Mouse (Mus musculus) heart, embryonic 13.5 days (tissue): ENCODE results near the gene Atxn1. TPM values are rescaled to one million over a fixed set of nuclear protein-coding genes. Genes with fewer than 3 reads are reported as not detected.
A peak's percentile ranks its signal among the peaks of the same experiment; 100 is the strongest.

Source experiments
- ATAC-seq: fragments of 200-750 bp; cut with Nextera tagmentation; 2 replicates; pipeline ENCODE4 v1.8.0; 2017; ENCODE audit warnings: moderate TSS enrichment; ENCODE audit not compliant: insufficient number of reproducible peaks, low FRiP score, low TSS enrichment; ENCODE audit errors: extremely low read depth
- H3K27ac ChIP-seq: fragments of 300-500 bp; sonication (generic); replicated peaks from 2 replicates; pipeline ENCODE4 v1.5.1; 2015; ENCODE audit warnings: moderate library complexity, mild to moderate bottlenecking, inconsistent platforms
- H3K27me3 ChIP-seq: fragments of 300-500 bp; sonication (generic); replicated peaks from 2 replicates; pipeline ENCODE4 v1.6.1; 2015; ENCODE audit warnings: mild to moderate bottlenecking, inconsistent platforms
- H3K36me3 ChIP-seq: fragments of 300-500 bp; sonication (generic); 2 replicates; pipeline ENCODE4 v1.6.1; 2015; ENCODE audit warnings: mild to moderate bottlenecking, inconsistent platforms
- H3K4me1 ChIP-seq: fragments of 300-500 bp; sonication (generic); 2 replicates; pipeline ENCODE4 v1.6.1; 2015; ENCODE audit warnings: inconsistent platforms
- H3K4me2 ChIP-seq: fragments of 300-500 bp; sonication (generic); 2 replicates; pipeline ENCODE4 v1.6.1; 2015; ENCODE audit warnings: inconsistent platforms, mild to moderate bottlenecking, moderate library complexity
- H3K4me3 ChIP-seq: fragments of 300-500 bp; sonication (generic); 2 replicates; pipeline ENCODE4 v1.5.1; 2015; ENCODE audit warnings: moderate library complexity, mild to moderate bottlenecking, inconsistent platforms
- H3K9ac ChIP-seq: fragments of 300-500 bp; sonication (generic); 2 replicates; pipeline ENCODE4 v1.6.1; 2015; ENCODE audit warnings: inconsistent platforms, mild to moderate bottlenecking, moderate library complexity
- H3K9me3 ChIP-seq: fragments of 300-500 bp; sonication (generic); 2 replicates; pipeline ENCODE4 v1.6.1; 2016; ENCODE audit warnings: inconsistent platforms
- WGBS: fragments of 180-500 bp; shearing (Covaris S2); methylation state at CpG from one replicate; pipeline ENCODE4 v1.1.7; 2015; ENCODE audit warnings: mixed read lengths; 5-methylcytosine and 5-hydroxymethylcytosine counted together
- polyA plus RNA-seq: library from polyadenylated mRNA; unstranded; fragments of >200 nt; fragmentation: Nextera tagmentation; extraction: Ambion mirVana; gene quantifications from 2 replicates; pipeline ENCODE4 v1.2.1, GENCODE M21; 2015

The Atxn1 gene
- polyA plus RNA-seq, 1 experiment from 2014 or later: 5.8 TPM

- no peaks in the 10 kb centered on the region for H3K9me3 ChIP-seq
- peaks cover 38% of the 10 kb centered on the region for H3K4me1 ChIP-seq
- H3K9ac ChIP-seq: no peak overlapping the region
- H3K36me3 ChIP-seq: no peaks in the 10 kb centered on the region
- H3K4me2 ChIP-seq: no peak overlapping the region
- ATAC-seq: no peak
- 64% methylated on average over 12 of the region's 12 CpGs for WGBS
- H3K4me3 ChIP-seq: no peak overlapping the region
- H3K27ac ChIP-seq: no peak overlapping the region
- H3K27me3 ChIP-seq: no peaks in the 10 kb centered on the region
These were observed 105.6 kb downstream of the Atxn1 start for GRCm38 (mm10) chr13:45859081-45859709.

DNA sequence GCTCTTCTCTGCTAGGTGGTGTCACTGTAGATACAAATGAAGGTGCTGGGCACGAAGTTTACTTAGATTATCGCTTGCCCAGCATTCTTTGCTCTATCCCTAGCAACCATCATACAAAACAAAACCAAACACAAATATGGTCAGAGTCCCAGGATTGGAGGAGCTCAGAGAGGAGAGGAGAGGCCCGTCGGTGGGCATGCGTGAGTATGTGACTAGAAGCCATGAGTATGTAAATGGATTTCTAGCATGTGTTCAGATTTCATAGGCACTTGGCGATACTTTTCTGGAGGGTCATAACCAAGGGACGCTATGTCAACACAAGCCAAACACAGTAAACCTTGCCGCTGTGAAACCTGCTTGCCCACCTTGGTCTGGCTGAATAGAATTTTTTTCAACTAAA is 107.4 kb downstream of the Atxn1 start:
- Histone ChIP-seq H3K27ac (no peak overlapping the region), H3K36me3 (no peaks in the 10 kb centered on the region), H3K4me1 (peaks cover 42% of the 10 kb centered on the region), H3K4me2 (no peak overlapping the region), H3K27me3 (no peaks in the 10 kb centered on the region), H3K9me3 (no peaks in the 10 kb centered on the region), H3K9ac (no peak overlapping the region), H3K4me3 (no peak overlapping the region)
- no peak for ATAC-seq
- WGBS: 91% methylated on average over 8 of the region's 8 CpGs

- H3K9me3 ChIP-seq: no peaks in the 10 kb centered on the region
- no peaks in the 10 kb centered on the region for H3K36me3 ChIP-seq
- no peaks in the 10 kb centered on the region for H3K27me3 ChIP-seq
- no peak for ATAC-seq
- WGBS: 79% methylated on average over 5 of the region's 5 CpGs
- H3K27ac ChIP-seq: no peak overlapping the region
- H3K4me2 ChIP-seq: no peak overlapping the region
- H3K9ac ChIP-seq: no peak overlapping the region
- no peak overlapping the region for H3K4me3 ChIP-seq
- peaks cover 51% of the 10 kb centered on the region for H3K4me1 ChIP-seq
These were observed 110.3 kb downstream of the Atxn1 start for GRCm38 (mm10) chr13:45854531-45854930.

DNA sequence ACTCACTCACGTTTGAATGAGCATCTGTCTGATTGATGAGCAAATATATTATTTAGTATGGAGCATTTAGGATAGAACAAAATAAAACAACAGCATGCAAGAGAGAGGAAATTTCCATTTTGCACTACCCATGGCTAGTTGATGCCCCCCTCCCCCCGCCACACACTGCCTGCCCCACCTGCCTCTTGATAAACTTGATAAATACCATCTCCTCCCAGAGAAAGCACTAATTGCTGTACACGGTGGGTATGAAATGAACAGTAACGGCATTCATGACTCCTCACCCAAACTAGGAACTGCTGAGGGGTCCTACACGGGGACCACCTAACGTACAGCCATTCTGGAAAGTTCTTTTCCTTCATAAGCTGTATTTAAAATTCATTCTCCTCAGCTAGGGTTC is 111.1 kb downstream of the Atxn1 start:
- no peak overlapping the region for H3K4me2 ChIP-seq
- WGBS: 86% methylated on average over 6 of the region's 6 CpGs
- H3K36me3 ChIP-seq: no peaks in the 10 kb centered on the region
- H3K27ac ChIP-seq: no peak overlapping the region
- H3K27me3 ChIP-seq: no peaks in the 10 kb centered on the region
- peaks cover 46% of the 10 kb centered on the region for H3K4me1 ChIP-seq
- no peaks in the 10 kb centered on the region for H3K9me3 ChIP-seq
- H3K4me3 ChIP-seq: no peak overlapping the region
- no peak for ATAC-seq
- no peak overlapping the region for H3K9ac ChIP-seq

DNA sequence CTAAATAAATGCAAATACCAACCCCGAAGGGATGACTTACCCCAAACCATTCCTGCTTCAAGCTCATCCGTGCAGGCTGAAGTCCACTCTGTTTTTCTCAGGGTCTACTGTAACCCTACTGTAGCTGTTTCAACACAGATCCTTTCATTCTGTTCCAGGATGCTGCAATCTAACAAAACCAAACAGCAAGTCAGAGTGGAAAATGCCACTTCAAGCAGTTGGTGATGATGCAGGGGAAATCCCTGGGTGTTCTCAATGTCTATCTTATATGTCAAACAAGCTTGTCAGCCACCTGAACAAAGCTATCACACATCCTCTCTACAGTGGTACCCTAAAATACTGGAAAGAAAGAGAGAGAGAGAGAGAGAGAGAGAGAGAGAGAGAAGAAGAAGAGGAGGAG is 112.5 kb downstream of the Atxn1 start:
- Histone ChIP-seq H3K9ac (no peak overlapping the region), H3K4me3 (no peak overlapping the region), H3K27me3 (no peaks in the 10 kb centered on the region), H3K4me2 (no peak overlapping the region), H3K4me1 (peaks cover 46% of the 10 kb centered on the region), H3K27ac (no peak overlapping the region), H3K9me3 (no peaks in the 10 kb centered on the region), H3K36me3 (no peaks in the 10 kb centered on the region)
- ATAC-seq: no peak
- WGBS: 72% methylated on average over 2 of the region's 2 CpGs

DNA sequence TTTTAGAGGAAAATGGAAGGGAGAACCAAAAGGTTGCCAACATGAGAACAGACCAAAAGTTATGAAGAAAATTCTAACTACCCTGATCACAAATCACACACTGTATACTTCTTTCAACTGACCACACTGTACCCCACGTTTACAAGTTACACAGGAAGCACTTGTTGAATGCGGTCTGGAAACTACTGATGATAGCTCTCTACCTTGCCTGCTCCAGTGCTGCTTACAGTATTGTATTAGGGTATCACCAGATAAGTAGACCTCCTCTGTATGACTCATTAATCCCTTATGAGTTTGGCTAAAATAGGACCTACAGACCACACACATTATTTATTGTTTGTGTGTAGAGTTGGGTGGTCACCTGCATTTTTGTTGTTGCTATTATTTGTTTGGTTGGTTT is 113.1 kb downstream of the Atxn1 start:
- Histone ChIP-seq H3K9ac (no peak overlapping the region), H3K27ac (no peak overlapping the region), H3K4me3 (no peak overlapping the region), H3K4me1 (peaks cover 45% of the 10 kb centered on the region), H3K4me2 (no peak overlapping the region), H3K27me3 (no peaks in the 10 kb centered on the region), H3K9me3 (no peaks in the 10 kb centered on the region), H3K36me3 (no peaks in the 10 kb centered on the region)
- ATAC-seq: no peak
- WGBS: 55% methylated on average over 2 of the region's 2 CpGs

DNA sequence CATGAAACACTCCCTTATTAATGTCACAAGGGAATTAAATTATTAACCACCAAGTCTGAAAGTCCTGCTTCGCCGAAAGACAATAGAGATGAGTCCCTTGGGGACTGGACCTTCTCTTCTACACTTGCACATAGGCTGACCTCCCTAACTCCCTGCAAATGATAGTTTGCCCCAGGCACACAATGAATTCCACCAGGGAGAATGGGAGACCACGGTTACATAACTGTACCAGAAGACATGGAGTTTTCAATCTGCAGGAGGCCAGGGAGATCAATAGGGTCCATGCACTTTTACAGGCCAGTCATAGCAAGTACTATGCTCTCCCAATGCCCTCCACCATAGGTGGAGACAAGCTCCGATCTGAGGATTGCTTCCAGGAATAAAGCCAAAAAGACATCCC is 113.7 kb downstream of the Atxn1 start:
- Histone ChIP-seq H3K9me3 (no peaks in the 10 kb centered on the region), H3K9ac (no peak overlapping the region), H3K27ac (no peak overlapping the region), H3K36me3 (no peaks in the 10 kb centered on the region), H3K4me3 (no peak overlapping the region), H3K4me2 (no peak overlapping the region), H3K27me3 (no peaks in the 10 kb centered on the region), H3K4me1 (peaks cover 40% of the 10 kb centered on the region)
- ATAC-seq: no peak
- WGBS: 82% methylated on average over 4 of the region's 4 CpGs

GRCm38 (mm10) chr13:45850181-45850974 is 114.4 kb downstream of the Atxn1 start:
- 75% methylated on average over 5 of the region's 5 CpGs for WGBS
- Histone ChIP-seq H3K27ac (0 out of 2 replicates have a peak overlapping the region, but pooled peaks have one; percentile 24), H3K4me1 (peaks cover 36% of the 10 kb centered on the region), H3K36me3 (no peaks in the 10 kb centered on the region), H3K4me3 (no peak overlapping the region), H3K9ac (no peak overlapping the region), H3K9me3 (no peaks in the 10 kb centered on the region), H3K27me3 (no peaks in the 10 kb centered on the region), H3K4me2 (peak overlapping the region; percentile 29; the same call in 1 of the 2 replicates)
- ATAC-seq: no peak

- H3K4me3 ChIP-seq: no peak overlapping the region
- H3K27me3 ChIP-seq: no peaks in the 10 kb centered on the region
- ATAC-seq: peak; percentile 74
- 61% methylated on average over 7 of the region's 7 CpGs for WGBS
- no peak overlapping the region for H3K9ac ChIP-seq
- H3K4me1 ChIP-seq: peaks cover 36% of the 10 kb centered on the region
- H3K9me3 ChIP-seq: no peaks in the 10 kb centered on the region
- no peak overlapping the region for H3K27ac ChIP-seq
- peak overlapping the region; percentile 29; the same call in 1 of the 2 replicates for H3K4me2 ChIP-seq
- H3K36me3 ChIP-seq: no peaks in the 10 kb centered on the region
These were observed 115.4 kb downstream of the Atxn1 start for GRCm38 (mm10) chr13:45849145-45850023.

DNA sequence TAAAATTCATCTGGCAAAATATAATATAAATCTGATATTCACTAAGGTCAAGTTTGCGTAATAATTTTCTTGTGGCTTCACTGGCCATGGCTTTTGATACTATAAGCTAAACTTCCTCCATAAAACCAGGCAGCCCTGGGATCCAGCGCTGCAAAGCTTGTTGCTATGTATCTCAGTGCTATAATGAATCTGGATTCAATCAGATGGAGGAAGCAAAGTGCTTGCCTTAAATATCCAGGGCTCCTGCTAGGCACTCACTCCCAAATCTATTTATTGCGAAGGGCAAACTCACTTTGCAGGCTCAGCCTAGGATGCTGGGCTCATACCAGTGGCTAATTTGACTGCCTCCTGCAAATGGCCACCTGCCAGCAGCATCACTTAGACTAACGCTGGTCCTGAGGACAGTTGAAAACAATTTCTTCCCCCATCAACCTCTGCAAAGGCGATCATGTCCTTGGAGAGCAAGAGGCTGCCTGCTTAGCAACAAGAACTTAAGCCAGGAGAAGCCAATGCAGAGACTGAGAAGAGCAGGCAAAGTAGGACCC is 122.2 kb downstream of the Atxn1 start:
- Histone ChIP-seq H3K4me1 (peaks cover 11% of the 10 kb centered on the region), H3K4me2 (no peak overlapping the region), H3K9me3 (no peaks in the 10 kb centered on the region), H3K4me3 (no peak overlapping the region), H3K36me3 (peaks cover 3% of the 10 kb centered on the region; the same call in 1 of the 2 replicates), H3K27ac (no peak overlapping the region), H3K9ac (no peak overlapping the region), H3K27me3 (no peaks in the 10 kb centered on the region)
- WGBS: 53% methylated on average over 5 of the region's 5 CpGs
- no peak for ATAC-seq

GRCm38 (mm10) chr13:45839901-45840300 is 124.9 kb downstream of the Atxn1 start:
- H3K9ac ChIP-seq: no peak overlapping the region
- H3K27me3 ChIP-seq: no peaks in the 10 kb centered on the region
- WGBS: 73% methylated on average over 7 of the region's 7 CpGs
- peak overlapping the region; percentile 20; the same call in 1 of the 2 replicates for H3K27ac ChIP-seq
- no peaks in the 10 kb centered on the region for H3K9me3 ChIP-seq
- H3K36me3 ChIP-seq: peaks cover 18% of the 10 kb centered on the region
- no peak overlapping the region for H3K4me2 ChIP-seq
- H3K4me1 ChIP-seq: peaks cover 11% of the 10 kb centered on the region
- H3K4me3 ChIP-seq: no peak overlapping the region
- ATAC-seq: no peak
